Mouse (Mus musculus): Measurements from ENCODE around the gene Gm7714.
"Not testable (repeated sequence)": the region's sequence is repeated elsewhere in the genome, so short reads cannot be mapped to it uniquely, and the experiment has no call there.

Gene Gm7714

DNA sequence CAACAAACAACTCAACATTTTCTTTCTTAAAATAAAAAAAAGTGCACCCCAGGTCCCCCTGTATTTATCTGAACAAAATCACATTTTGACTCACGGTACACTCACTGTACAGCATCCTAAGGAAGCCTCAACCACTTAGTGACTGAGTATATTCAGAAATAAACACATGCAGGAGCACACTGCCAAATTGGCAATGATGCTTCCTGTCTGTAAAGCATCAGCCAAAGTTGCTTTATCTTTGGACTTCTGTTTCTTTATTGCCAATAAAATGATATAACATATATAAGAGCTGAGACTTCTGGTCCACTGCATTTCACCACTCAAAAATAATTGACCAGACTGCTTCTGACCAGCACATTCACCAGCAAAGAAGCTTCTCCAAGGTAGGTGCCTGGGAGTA, at the start of gene Gm7714:
Gene Gm7714, plus strand, starts transcription at position 301 of the 400 bp plus-strand sequence.
- DNase-seq (ENCODE audit: low read depth, low spot score): no peak

DNA sequence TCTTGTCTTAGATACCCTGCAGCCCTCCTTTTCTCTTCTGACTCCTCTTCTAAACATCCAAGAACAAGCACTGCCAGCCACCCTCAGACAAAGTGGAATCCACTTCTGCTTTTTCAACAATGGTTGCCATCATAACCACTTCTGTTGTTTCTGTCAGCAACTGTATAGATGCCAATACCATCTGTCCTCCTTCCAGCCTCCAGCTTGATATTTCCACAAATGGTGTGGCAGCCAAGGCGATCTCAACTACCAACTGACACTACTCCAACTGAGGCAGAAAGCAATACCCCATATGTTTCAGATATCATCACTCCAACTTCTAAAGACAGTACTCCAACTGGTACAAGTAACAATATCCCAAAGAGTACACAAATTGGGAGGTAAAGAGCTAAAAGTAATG, 12.2 kb upstream of the Gm7714 start:
- no peak for DNase-seq (ENCODE audit: low read depth, low spot score)

DNA sequence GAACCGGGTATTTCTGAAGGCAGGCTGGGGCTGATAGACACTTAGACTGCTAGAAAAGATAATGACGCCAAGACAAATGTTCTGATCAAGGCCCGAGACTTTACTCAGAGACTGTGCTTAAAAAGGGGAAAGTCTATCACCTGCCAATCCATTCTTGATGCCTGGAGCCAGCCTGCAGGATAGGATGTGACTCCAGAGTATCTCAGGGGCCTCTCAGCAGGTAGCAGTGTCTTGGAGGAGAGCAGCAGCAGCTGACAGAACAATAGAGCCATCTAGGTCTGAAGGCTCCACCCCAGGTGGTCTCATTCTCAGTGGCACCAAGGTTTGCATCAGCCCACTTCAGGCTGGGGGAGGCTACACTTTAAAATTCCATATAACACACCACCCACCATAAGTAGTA, 42.6 kb downstream of the Gm7714 start:
- not testable (repeated sequence) for DNase-seq (ENCODE audit: low read depth, low spot score)

DNA sequence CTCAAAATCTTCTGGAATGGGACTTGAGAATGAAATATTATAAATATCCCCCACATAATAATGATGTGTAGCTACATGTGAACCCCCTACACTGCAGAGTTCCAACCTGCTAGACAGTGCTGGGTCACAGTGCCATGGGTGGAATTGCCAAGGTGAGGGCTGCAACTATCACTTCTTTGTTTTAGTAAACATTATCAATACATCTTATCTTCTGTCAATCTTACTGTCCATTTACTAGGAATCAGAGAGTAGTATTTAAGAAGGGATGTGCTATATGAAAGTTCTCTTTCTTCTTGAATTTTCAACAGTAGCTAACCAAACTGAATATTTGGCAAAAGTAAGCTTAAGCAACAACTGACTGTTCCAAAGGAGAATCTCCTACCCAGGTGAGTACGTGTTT, 48.3 kb downstream of the Gm7714 start, which contains the start of gene Prol1:
Gene Prol1, plus strand, starts transcription at position 301 of the 400 bp plus-strand sequence.
- DNase-seq (ENCODE audit: low read depth, low spot score): no peak
